8 mouse cellular contexts compared by ENCODE assay signal in the genomic region with DNA sequence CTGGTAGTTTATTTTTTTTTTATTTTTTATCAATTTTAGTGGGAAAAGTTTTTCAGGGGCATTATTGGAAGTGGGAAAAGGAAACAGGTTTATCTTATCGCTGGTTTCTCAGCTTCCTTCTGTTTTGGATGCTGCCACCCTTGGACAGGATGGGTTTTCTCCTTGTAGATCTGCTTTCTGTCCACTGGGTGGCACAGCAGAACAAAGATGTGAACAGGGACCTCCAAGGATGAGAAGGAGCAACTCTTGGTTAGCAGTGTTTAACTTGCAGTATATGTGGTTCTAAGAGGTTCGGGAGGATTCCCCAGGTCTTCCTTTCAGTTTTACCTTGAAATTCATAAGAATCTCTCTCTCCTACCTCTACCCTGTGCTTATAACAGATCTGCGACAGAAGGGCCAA.
DNase-seq lines count a peak whose midpoint lies in the region; ATAC-seq and TF ChIP-seq lines count a peak whose summit lies in the region.

No protein-coding gene starts in this region.

- no peak overlapping the region for H3K4me2 ChIP-seq in midbrain, embryonic 14.5 days (ENCODE audit: low read length)

- peak; percentile 33 to 68 (median 34); a peak in 4 of 6 replicates for TF ChIP-seq CTCF in MEL (IDR thresholded peaks at IDR 0.05 in 2 of 3, conservative IDR thresholded peaks at IDR 0.05 in 1 of 3; ENCODE audit: control insufficient read depth in 1 of 3, insufficient read depth in 1 of 3, low read depth in 2 of 3, low read length in 3 of 3, poor library complexity in 1 of 3, severe bottlenecking in 1 of 3)

- H3K4me3 ChIP-seq in MEL (ENCODE audit: control insufficient read depth in 1 of 2, insufficient read depth in 1 of 2, low read depth in 2 of 2, low read length in 2 of 2): no peak overlapping the region
- no peak overlapping the region for H3K4me3 ChIP-seq in midbrain, embryonic 14.5 days (replicated peaks; ENCODE audit: low read depth, low read length)

- H3K36me3 ChIP-seq in MEL (ENCODE audit: control insufficient read depth in 1 of 2, insufficient read depth in 2 of 2, low read length in 2 of 2): peaks cover 0 to 6% of the 10 kb centered on the region in 2 experiments; a peak in 2 of 4 replicates
- H3K36me3 ChIP-seq in midbrain, embryonic 14.5 days (ENCODE audit: control insufficient read depth, insufficient read depth, low read length): no peaks in the 10 kb centered on the region

- no peak for TF ChIP-seq POLR2A in MEL (IDR thresholded peaks at IDR 0.05; ENCODE audit: control insufficient read depth in 1 of 2, insufficient read depth in 1 of 2, low read depth in 1 of 2, low read length in 2 of 2, poor library complexity in 1 of 2)

- H3K79me2 ChIP-seq in MEL (ENCODE audit: control insufficient read depth, insufficient read depth, low read length, poor library complexity): no peaks in the 10 kb centered on the region

- H3K4me1 ChIP-seq in MEL (ENCODE audit: control insufficient read depth in 1 of 2, insufficient read depth in 2 of 2, low read length in 2 of 2): peaks cover 0 to 11% of the 10 kb centered on the region in 2 experiments; a peak in 3 of 4 replicates
- H3K4me1 ChIP-seq in midbrain, embryonic 14.5 days (ENCODE audit: control insufficient read depth, insufficient read depth, low read length): no peaks in the 10 kb centered on the region

- H3K9me3 ChIP-seq in MEL (replicated peaks; ENCODE audit: insufficient read depth, low read length): no peaks in the 10 kb centered on the region
- H3K9me3 ChIP-seq in midbrain, embryonic 14.5 days (ENCODE audit: control insufficient read depth, low read length): no peaks in the 10 kb centered on the region

- WGBS in midbrain, embryonic 14.5 days: 63% methylated on average over 3 of the region's 3 CpGs

- TF ChIP-seq RAD21 in MEL (IDR thresholded peaks at IDR 0.05; ENCODE audit: low read depth, low read length): peak; percentile 49

- DNase-seq in layer of hippocampus, adult 18-20 months (ENCODE audit: low spot score in 2 of 2): peak; percentile 7 to 62
- no peak for DNase-seq in layer of hippocampus, postnatal 25 days (ENCODE audit: extremely low spot score in 1 of 2, low spot score in 1 of 2)
- peak; percentile 51 for DNase-seq in MEL (ENCODE audit: low read depth, low spot score)
- DNase-seq in cerebellum, postnatal 25 days: peak; percentile 37 to 62
- peak; percentile 42 for DNase-seq in induced T-regulatory cell, adult 2 months (ENCODE audit: low read depth)
- DNase-seq in midbrain, embryonic 14.5 days: peak; percentile 86
- DNase-seq in natural killer cell, adult 2 months (ENCODE audit: low spot score in 2 of 2): no peak

- ATAC-seq in midbrain, embryonic 14.5 days (ENCODE audit: low FRiP score, low TSS enrichment): peak; percentile 71
- no peak for ATAC-seq in monocyte, adult 5-6 weeks (replicated peaks; ENCODE audit: insufficient number of reproducible peaks, low FRiP score, low TSS enrichment, poor library complexity, severe bottlenecking)

- H3K27me3 ChIP-seq in MEL (ENCODE audit: control insufficient read depth in 1 of 2, insufficient read depth in 2 of 2, low read length in 2 of 2): no peaks in the 10 kb centered on the region
- no peaks in the 10 kb centered on the region for H3K27me3 ChIP-seq in midbrain, embryonic 14.5 days (ENCODE audit: control insufficient read depth, insufficient read depth, low read length)

- no peak overlapping the region for H3K9ac ChIP-seq in MEL (ENCODE audit: control insufficient read depth, low read depth, low read length, poor library complexity, severe bottlenecking)
- H3K9ac ChIP-seq in midbrain, embryonic 14.5 days (replicated peaks; ENCODE audit: low read length): no peak overlapping the region

- TF ChIP-seq EP300 in MEL (IDR thresholded peaks at IDR 0.05; ENCODE audit: low read depth in 1 of 2, low read length in 2 of 2): no peak

- no peak overlapping the region for H3K27ac ChIP-seq in MEL (ENCODE audit: control insufficient read depth, low read depth, low read length)
- no peak overlapping the region for H3K27ac ChIP-seq in midbrain, embryonic 14.5 days (replicated peaks; ENCODE audit: low read depth, low read length)

TF ChIP-seq in MEL, 35 proteins besides CTCF, POLR2A, EP300 and RAD21:
- TF ChIP-seq USF2 (IDR thresholded peaks at IDR 0.05; ENCODE audit: borderline replicate concordance in 1 of 2, insufficient read depth in 1 of 2, low read depth in 1 of 2, low read length in 2 of 2) (no peak), SMC3 (IDR thresholded peaks at IDR 0.05; ENCODE audit: low read depth, low read length) (peak; percentile 54)

Comparison
In these comparisons a context has a peak if more than half of its experiments do, and no peak if none do; other contexts are left out.
1. DNase-seq: peak in layer of hippocampus, adult 18-20 months (2 of 2), MEL (single experiment), cerebellum, postnatal 25 days (2 of 2), induced T-regulatory cell, adult 2 months (single experiment) and midbrain, embryonic 14.5 days (single experiment); none in layer of hippocampus, postnatal 25 days (0 of 2) and natural killer cell, adult 2 months (0 of 2).